Mouse (Mus musculus) stomach, postnatal 0 days (tissue): ENCODE measurements at regions not wholly inside any gene's neighbourhood (a gene's known extent, or its start where the extent isn't known, plus 50 kb on each side); places are given as distances from the start of the nearest gene placed in this dataset.

Source experiments
- CTCF ChIP-seq: IDR thresholded peaks from 2 replicates; pipeline ENCODE4 v1.5.1; 2016; ENCODE audit warnings: antibody characterized with exemption, low read depth, mild to moderate bottlenecking, moderate library complexity
- EP300 ChIP-seq: optimal IDR thresholded peaks from 2 replicates; pipeline ENCODE3; 2016; ENCODE audit warnings: antibody characterized with exemption

GRCm38 (mm10) chr6:17203302-17203701 lies 77.7 kb upstream of the Cav2 start:
- TF ChIP-seq CTCF (no peak), EP300 (no peak)
